Mouse (Mus musculus) testis, adult 2 months (tissue): Measurements from ENCODE around the gene Nlrc5.

Source experiments
- CTCF ChIP-seq: fragments of 200-500 bp; IDR thresholded peaks from 2 replicates; pipeline ENCODE4 v1.5.1; 2012; ENCODE audit warnings: low read depth, mild to moderate bottlenecking, inconsistent platforms, low read length, moderate library complexity; ENCODE audit not compliant: control insufficient read depth, insufficient read depth, insufficient replicate concordance
- POLR2A ChIP-seq: fragments of 200-500 bp; IDR thresholded peaks from 2 replicates; pipeline ENCODE4 v1.6.1; 2012; ENCODE audit warnings: low read depth, mild to moderate bottlenecking, inconsistent platforms, low read length, moderate library complexity; ENCODE audit not compliant: control insufficient read depth

GRCm38 (mm10) chr8:94557281-94557680 lies 123.1 kb downstream of the Nlrc5 start:
- no peak for TF ChIP-seq CTCF
- no peak for TF ChIP-seq POLR2A
